Mouse (Mus musculus) naive thymus-derived CD4-positive, alpha-beta T cell, adult 2 months (primary cell): Measurements from ENCODE around the gene Taf3.
A peak's percentile ranks its signal among the peaks of the same experiment; 100 is the strongest.

Experiments
- DNase-seq: peaks from one replicate; pipeline ENCODE4 v3.0.0-alpha.2; 2011; ENCODE audit warnings: low read depth

Gene Taf3

GRCm38 (mm10) chr2:9876621-9877325, 171.6 kb downstream of the Taf3 start:
- DNase-seq, result peak; percentile 64

DNA sequence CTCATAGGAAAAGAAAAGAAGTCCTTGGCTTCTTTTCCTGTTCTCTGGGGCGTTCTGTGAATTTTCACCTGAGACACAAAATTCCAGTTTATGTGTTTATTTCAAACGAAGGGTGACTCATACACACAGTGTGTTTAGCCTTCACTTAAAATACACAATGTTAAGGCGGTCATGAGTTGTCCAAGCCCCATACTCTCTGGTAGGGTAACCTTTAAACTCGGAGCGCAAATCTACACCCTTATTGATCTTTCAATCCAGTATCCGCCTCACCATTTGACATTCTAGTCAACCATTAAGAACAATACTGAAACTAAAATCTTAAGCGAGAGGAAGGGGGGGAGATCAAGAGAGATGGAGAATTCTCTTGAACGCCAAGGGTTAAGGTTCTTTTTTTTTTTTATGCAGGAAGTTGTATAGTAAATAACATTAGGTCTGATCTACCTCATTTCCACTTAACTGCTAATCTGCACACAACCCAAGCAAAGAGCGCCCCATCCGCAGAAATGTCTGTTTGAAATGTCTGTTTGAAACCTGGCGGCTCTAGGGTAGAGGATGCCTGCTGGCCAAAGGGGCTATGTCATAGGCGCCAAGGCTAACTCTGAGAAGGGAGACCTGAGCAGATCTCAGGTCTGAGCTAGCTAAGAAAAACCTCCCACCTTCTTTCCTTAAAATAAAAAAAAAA, 172.6 kb downstream of the Taf3 start:
- peak; percentile 80 for DNase-seq

DNA sequence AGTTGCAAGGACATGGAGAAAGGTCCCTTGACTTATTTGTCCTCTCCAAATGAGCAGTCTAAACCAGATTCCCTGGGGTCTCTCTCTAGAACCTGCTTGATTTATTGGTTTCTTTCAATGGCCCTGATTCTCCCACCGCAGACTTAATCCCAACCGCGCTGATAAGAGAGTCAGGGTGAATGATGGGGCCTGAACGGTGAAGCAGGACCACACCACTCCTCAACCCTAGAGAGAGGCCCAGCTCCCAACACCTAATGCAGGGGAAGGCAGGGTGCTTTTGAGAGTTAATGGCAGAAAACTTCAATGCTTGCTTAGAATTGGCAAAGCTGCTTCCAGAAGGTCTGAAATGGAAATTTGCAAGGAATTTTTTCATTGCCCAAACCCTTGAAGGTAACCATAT, 173.2 kb downstream of the Taf3 start:
- DNase-seq, result peak; percentile 43

DNA sequence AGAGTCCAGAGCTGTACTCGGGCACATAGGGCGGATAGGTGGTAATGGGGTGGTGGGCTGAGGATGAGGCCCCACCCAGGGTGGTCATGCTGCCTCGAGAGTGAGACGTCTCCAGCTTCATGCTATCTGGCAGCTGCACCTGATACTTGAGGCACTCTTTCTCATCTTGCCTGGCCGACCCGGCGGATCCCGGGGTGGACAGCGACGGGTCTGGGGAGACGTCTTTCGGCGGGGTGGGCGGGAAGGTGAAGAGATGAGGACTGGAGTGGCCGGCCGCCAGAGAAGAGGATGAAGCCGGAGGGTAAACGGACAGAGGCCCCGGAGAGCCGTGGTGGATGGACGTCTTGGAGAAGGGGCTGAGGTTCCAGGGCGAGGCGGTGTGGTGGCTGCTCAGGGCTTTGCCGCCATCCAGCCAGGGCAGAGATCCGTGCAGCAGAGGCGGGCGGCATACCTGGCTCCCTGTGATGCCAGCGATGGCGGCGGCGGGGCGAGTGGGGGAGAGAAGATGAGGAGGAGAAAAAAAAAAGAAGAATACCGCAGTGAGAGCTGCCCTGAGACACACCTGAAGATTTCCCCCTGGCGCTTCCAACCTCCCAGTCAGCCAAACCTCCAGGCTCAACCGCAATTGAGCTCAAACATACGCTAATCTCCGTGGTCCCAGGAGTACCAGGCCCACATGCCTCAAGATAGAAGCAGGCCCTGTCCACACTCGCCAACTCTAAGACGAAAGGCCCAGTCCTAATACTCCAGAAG, 173.8 kb downstream of the Taf3 start:
- DNase-seq, result no peak

GRCm38 (mm10) chr2:9873757-9874156, 174.6 kb downstream of the Taf3 start:
- DNase-seq, result no peak

DNA sequence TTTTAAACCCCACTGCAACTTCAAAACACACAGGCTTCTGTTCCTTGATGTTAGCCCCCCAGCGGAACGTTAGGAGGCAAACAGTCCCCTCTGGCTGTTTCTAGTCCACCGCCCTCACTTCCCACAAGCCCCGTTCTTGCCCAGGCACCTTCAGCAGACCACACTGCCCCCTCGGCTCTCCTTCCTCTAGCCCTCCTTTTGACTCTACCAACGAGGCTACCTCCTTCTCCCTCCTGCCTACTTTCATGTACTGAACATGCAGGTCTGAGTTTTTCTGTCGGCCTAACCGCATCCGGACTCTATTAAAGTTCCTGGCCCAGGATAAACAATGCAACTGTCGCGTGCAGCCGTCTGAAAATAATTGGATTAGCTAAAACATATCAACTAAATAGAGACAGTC, 175.7 kb downstream of the Taf3 start:
- DNase-seq, result peak; percentile 53

DNA sequence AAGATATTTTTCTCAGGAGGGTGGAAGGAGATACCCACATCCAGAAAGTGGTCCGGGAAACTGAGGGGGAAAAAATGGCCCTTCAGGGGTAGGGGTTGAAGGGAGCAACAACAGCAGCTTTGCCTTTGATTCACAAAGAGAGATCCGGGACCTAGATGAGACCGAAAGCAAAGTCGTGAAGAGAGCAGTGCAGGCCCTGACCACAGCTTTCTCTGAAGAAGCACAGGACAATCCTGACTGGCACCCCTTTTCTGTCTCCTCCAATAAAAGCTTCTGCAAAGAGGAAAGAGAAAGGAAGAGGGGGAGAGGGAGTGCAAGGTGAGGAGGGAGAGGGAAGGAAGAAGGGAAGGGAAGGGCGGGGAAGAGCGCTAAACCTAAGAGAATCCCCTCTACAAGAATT, 176.6 kb downstream of the Taf3 start:
- DNase-seq, result peak; percentile 53

- DNase-seq, result peak; percentile 66
These were observed 177.2 kb downstream of the Taf3 start for GRCm38 (mm10) chr2:9871141-9871716.

DNA sequence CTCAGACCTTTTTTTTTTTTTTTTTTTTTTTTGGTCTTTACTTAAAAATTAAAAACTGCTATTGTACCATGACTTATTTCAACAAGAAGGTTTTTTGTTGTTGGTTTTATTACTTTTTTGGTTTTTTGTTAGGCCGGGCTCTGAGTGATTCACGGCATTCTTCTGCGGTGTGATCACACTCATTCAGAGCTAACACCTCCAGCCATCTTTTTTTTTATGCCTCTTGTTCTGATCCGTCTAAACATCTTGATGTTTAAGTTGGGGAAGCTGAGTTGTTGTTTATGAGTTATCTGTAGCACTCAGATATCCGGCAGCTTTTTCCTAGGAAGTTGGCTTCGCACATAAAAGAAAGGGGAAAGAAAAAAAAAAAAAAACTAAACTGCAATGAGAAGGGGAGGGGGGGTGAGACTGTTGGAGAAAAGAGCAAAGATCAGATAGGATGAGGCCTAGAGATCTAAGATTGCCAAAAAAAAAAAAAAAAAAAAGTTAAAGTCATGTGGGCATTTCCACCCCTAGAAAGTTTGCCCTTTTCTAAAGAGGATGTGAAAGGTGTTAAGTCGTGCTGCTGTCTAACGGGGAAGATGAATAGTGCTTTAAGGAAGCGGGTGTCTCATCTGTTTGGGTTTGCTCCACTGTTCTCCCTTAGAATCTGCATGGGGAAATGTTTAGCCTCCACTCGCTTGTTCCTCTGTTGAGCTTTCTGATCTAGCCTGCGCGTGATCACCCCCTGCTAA, 181.1 kb downstream of the Taf3 start:
- peak; percentile 75 for DNase-seq
